Mouse (Mus musculus): ENCODE data around the gene Haus6. TPM values are rescaled to one million over a fixed set of nuclear protein-coding genes. Genes with fewer than 3 reads are reported as not detected.

Gene Haus6
- polyA plus RNA-seq, 1 experiment from 2014 or later: 20.7 TPM

- Histone ChIP-seq H3K4me3 (replicated peaks) (no peak overlapping the region), H3K4me1 (peaks cover 9% of the 10 kb centered on the region), H3K9ac (no peak overlapping the region), H3K36me3 (no peaks in the 10 kb centered on the region), H3K27me3 (no peaks in the 10 kb centered on the region), H3K4me2 (no peak overlapping the region), H3K27ac (peak overlapping the region; percentile 63), H3K9me3 (replicated peaks) (no peaks in the 10 kb centered on the region)
- WGBS: 52% methylated on average over 8 of the region's 8 CpGs
- no peak for ATAC-seq (replicated peaks; ENCODE audit: low FRiP score)
Measured at GRCm38 (mm10) chr4:86533406-86534090, 78.3 kb downstream of the Haus6 start.

GRCm38 (mm10) chr4:86529161-86529560 lies 82.7 kb downstream of the Haus6 start:
- no peaks in the 10 kb centered on the region for H3K36me3 ChIP-seq
- H3K27ac ChIP-seq: no peak overlapping the region
- peaks cover 16% of the 10 kb centered on the region for H3K4me1 ChIP-seq
- no peaks in the 10 kb centered on the region for H3K9me3 ChIP-seq (replicated peaks)
- no peak overlapping the region for H3K9ac ChIP-seq
- H3K4me3 ChIP-seq (replicated peaks): no peak overlapping the region
- ATAC-seq (replicated peaks; ENCODE audit: low FRiP score): no peak
- WGBS: 84% methylated on average over 6 of the region's 6 CpGs
- no peaks in the 10 kb centered on the region for H3K27me3 ChIP-seq
- H3K4me2 ChIP-seq: no peak overlapping the region

Other genes with a start within 250 kb of the Haus6 start
- 0.19 TPM in 1 of 2 replicates, not detected in the other for gene Saxo1, start 53.7 kb downstream of the Haus6 start, polyA plus RNA-seq (2015; fragmentation: Nextera tagmentation; extraction: Ambion mirVana)
- gene Rraga, start 36.4 kb downstream of the Haus6 start, polyA plus RNA-seq (2015; fragmentation: Nextera tagmentation; extraction: Ambion mirVana): 82.4 and 83.1 TPM in 2 replicates
- gene Plin2, start 58.0 kb upstream of the Haus6 start, polyA plus RNA-seq (2015; fragmentation: Nextera tagmentation; extraction: Ambion mirVana): 58.0 and 70.8 TPM in 2 replicates
- 6.8 and 8.5 TPM in 2 replicates for gene Dennd4c, start 136.5 kb upstream of the Haus6 start, polyA plus RNA-seq (2015; fragmentation: Nextera tagmentation; extraction: Ambion mirVana)
- 768 and 806 TPM in 2 replicates for gene Rps6, start 245.4 kb upstream of the Haus6 start, polyA plus RNA-seq (2015; fragmentation: Nextera tagmentation; extraction: Ambion mirVana)